Mouse (Mus musculus): ENCODE measurements around the gene Tgm1. TPM values are rescaled to one million over a fixed set of nuclear protein-coding genes. Genes with fewer than 3 reads are reported as not detected.
A peak's percentile ranks its signal among the peaks of the same experiment; 100 is the strongest.

The Tgm1 gene
- total RNA-seq, 1 experiment from 2014 or later = 0.74 TPM

GRCm38 (mm10) chr14:55723433-55723832, 9.7 kb upstream of the Tgm1 start:
- no peak for DNase-seq

GRCm38 (mm10) chr14:55722438-55722945, 8.8 kb upstream of the Tgm1 start:
- no peak for DNase-seq

- peak; percentile 96 for DNase-seq
Observed at GRCm38 (mm10) chr14:55721700-55722437, 8.1 kb upstream of the Tgm1 start, which contains the start of gene Rabggta. TSS of gene Rabggta (minus strand) at chr14:55722263.

GRCm38 (mm10) chr14:55721076-55721475, 7.3 kb upstream of the Tgm1 start:
- DNase-seq = no peak

GRCm38 (mm10) chr14:55720666-55721065, 6.9 kb upstream of the Tgm1 start:
- DNase-seq = no peak

GRCm38 (mm10) chr14:55719737-55720136, 6.0 kb upstream of the Tgm1 start:
- DNase-seq = no peak

GRCm38 (mm10) chr14:55716884-55717283, 3.2 kb upstream of the Tgm1 start:
- DNase-seq = no peak

- DNase-seq = no peak
Observed at GRCm38 (mm10) chr14:55716271-55716670, 2.5 kb upstream of the Tgm1 start.

- no peak for DNase-seq
Observed at GRCm38 (mm10) chr14:55714893-55715292, 1.2 kb upstream of the Tgm1 start.

GRCm38 (mm10) chr14:55713007-55713728, 558 bp downstream of the Tgm1 start:
- peak; percentile 20 for DNase-seq

- DNase-seq = no peak
Observed at GRCm38 (mm10) chr14:55711786-55712185, 1.9 kb downstream of the Tgm1 start.

GRCm38 (mm10) chr14:55709509-55709908, 4.2 kb downstream of the Tgm1 start:
- no peak for DNase-seq

GRCm38 (mm10) chr14:55707397-55707796, 6.3 kb downstream of the Tgm1 start:
- no peak for DNase-seq

GRCm38 (mm10) chr14:55706051-55706600, 7.6 kb downstream of the Tgm1 start:
- no peak for DNase-seq

- DNase-seq = no peak
Observed at GRCm38 (mm10) chr14:55702761-55703160, 11.0 kb downstream of the Tgm1 start.

- no peak for DNase-seq
Observed at GRCm38 (mm10) chr14:55701131-55701530, 12.6 kb downstream of the Tgm1 start.

GRCm38 (mm10) chr14:55697226-55697625, 16.5 kb downstream of the Tgm1 start:
- no peak for DNase-seq

- DNase-seq = no peak
Observed at GRCm38 (mm10) chr14:55689433-55689832, 24.3 kb downstream of the Tgm1 start.

- no peak for DNase-seq
Observed at GRCm38 (mm10) chr14:55682118-55682493, 31.6 kb downstream of the Tgm1 start.

GRCm38 (mm10) chr14:55681160-55682117, 32.3 kb downstream of the Tgm1 start, which contains the start of gene Tinf2:
TSS of gene Tinf2 (minus strand) at chr14:55681820.
- peak; percentile 95 for DNase-seq

- no peak for DNase-seq
Observed at GRCm38 (mm10) chr14:55677615-55678014, 36.1 kb downstream of the Tgm1 start.

GRCm38 (mm10) chr14:55672741-55673060, 41.0 kb downstream of the Tgm1 start:
- no peak for DNase-seq

Data from adrenal gland, postnatal 14 days (tissue).